Mouse (Mus musculus): Measurements from ENCODE around the gene Chad. TPM values are rescaled to one million over a fixed set of nuclear protein-coding genes. Genes with fewer than 3 reads are reported as not detected.

Chad gene
- polyA plus RNA-seq (2015; fragmentation: Nextera tagmentation; extraction: Ambion mirVana) = 0.34 and 0.54 TPM in 2 replicates

DNA sequence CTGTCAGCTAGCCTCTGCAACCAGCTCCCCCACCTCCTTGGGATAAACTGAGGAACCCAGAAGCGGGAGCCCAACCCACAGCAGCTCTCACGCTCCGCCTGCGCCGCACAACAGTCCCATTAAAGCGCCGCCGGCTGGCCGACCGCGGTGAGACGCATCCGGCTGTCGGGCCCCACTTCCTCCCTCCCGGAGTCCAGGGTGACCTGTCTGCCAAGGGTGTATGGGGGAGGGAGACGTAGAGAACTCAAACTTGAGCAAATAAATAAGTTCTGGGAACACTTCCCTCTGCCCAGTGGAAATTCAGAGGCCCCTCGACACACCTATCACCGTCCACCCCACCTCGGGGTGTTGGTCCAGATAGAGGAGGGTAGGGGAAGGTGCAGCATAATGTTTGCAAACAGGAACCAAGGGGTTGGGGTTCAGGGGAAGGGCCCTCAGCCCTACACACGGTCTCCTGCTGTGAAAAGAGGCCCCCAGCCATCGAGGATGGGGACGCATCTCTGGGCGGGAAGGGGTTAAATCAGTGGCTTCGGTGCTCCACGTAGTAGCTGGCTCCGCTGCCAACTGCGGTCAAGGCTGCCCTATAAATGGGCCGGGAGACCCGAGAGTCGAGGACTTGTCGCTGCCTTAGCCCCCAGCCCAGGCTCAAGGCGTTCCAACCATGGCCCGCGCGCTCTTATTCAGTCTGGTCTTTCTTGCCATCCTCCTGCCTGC lies at the start of gene Chad:
Chad (plus strand) TSS at position 611 of the 714 bp plus-strand sequence.
- Histone ChIP-seq H3K9me3 (no peaks in the 10 kb centered on the region), H3K27ac (replicated peaks) (no peak within 1 kb of the TSS), H3K9ac (peak within 1 kb of the TSS; percentile 32; the same call in 1 of the 2 replicates), H3K36me3 (no peaks in the 10 kb centered on the region), H3K4me2 (peak within 1 kb of the TSS; percentile 54), H3K4me3 (peak within 1 kb of the TSS; percentile 31), H3K4me1 (replicated peaks) (peaks cover 15% of the 10 kb centered on the region), H3K27me3 (peaks cover 27% of the 10 kb centered on the region)
- ATAC-seq (ENCODE audit: low FRiP score, low read depth) = 0 out of 2 replicates have a peak, but pooled peaks have one; percentile 31
- WGBS = 2% methylated on average over 35 of the region's 35 CpGs

- H3K4me2 ChIP-seq = peak within 1 kb of the TSS; percentile 97
- H3K27me3 ChIP-seq = no peaks in the 10 kb centered on the region
- H3K36me3 ChIP-seq = no peaks in the 10 kb centered on the region
- peak; percentile 86 for ATAC-seq (ENCODE audit: low FRiP score, low read depth)
- peak within 1 kb of the TSS; percentile 70 for H3K9ac ChIP-seq
- peak within 1 kb of the TSS; percentile 54 for H3K4me3 ChIP-seq
- H3K4me1 ChIP-seq (replicated peaks) = peaks cover 15% of the 10 kb centered on the region
- peak within 1 kb of the TSS; percentile 42 for H3K27ac ChIP-seq (replicated peaks)
- 1% methylated on average over 42 of the region's 42 CpGs for WGBS
- no peaks in the 10 kb centered on the region for H3K9me3 ChIP-seq
These were observed 43.5 kb upstream of the Chad start, which contains the start of gene Mycbpap for GRCm38 (mm10) chr11:94521219-94521843. Gene Mycbpap, minus strand, starts transcription at chr11:94521742.

DNA sequence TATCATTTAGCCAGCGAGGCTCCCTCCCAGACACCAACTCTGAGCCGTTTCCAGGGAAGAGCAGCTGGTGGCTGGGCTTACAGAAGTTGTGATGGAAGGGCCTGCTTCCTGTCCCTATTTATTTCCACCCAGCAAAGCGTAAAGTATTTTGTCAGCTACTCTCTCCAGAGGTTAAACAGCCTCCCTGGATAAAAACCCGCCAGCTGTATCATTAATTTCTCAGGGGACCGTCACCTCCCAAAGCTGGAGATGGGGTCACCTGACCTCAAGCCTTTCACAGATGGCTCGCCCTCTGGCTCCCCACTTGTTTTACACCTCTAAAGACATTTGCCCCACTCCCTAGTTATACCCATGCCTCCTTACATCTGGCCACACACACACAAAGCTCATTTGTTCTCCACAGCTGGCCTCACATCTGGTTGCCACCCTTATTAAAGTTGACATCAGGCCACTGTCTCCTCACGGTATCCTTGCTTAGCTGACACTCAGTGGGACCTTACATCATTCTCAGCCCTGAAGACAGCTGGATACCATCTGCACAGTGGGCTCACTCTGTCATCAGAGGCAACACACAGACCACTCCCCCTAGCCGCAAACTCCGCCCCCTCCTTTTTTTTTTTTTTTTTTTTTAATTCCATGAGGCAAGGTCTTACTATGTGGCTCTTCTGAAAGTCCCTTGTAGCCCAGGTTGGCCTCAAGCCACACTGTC lies 38.5 kb upstream of the Chad start:
- 31% methylated on average over 9 of the region's 9 CpGs for WGBS
- Histone ChIP-seq H3K36me3 (no peaks in the 10 kb centered on the region), H3K9ac (no peak overlapping the region), H3K4me2 (no peak overlapping the region), H3K27ac (replicated peaks) (no peak overlapping the region), H3K4me1 (replicated peaks) (peaks cover 4% of the 10 kb centered on the region; the same call in 1 of the 2 replicates), H3K9me3 (no peaks in the 10 kb centered on the region), H3K27me3 (no peaks in the 10 kb centered on the region), H3K4me3 (no peak overlapping the region)
- no peak for ATAC-seq (ENCODE audit: low FRiP score, low read depth)

DNA sequence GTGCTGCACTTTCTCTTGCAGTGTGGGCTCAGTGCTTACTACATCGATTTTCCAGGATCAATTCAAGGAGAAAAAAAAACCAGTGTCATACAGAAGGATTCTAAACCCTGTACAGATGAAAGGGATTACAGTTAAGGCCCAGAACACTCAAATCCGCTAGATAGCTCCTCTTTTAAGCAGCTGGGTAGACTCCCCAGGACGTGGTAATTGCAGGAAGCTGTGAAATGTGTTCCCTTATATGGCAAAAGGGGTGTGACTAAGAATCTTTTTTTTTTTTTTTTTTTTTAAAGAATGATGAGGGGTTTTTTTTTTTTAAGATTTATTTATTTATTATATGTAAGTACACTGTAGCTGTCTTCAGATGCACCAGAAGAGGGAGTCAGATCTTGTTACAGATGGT lies 36.0 kb upstream of the Chad start:
- H3K4me3 ChIP-seq = no peak overlapping the region
- 56% methylated on average over 3 of the region's 3 CpGs for WGBS

DNA sequence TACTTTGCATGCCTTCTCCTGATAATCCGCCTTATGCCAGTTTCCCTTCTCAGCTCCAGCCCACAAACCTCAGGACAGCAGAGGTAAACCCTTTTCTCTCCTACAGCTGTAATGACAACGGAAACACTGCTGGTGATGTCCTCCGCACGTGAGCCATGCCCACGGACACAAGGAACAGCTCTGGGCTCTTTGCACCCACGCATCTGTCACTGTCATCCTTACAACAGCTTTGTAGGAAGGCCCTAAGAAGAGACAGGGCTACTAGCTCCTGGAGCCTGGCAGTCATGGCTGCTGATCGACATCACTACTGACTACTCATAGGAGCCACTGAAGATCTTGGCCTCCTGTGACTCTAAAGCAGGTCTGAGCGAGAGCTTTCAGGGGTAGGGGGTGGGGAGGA lies 31.7 kb upstream of the Chad start:
- Histone ChIP-seq H3K9ac (no peak overlapping the region), H3K36me3 (no peaks in the 10 kb centered on the region), H3K9me3 (no peaks in the 10 kb centered on the region), H3K27me3 (no peaks in the 10 kb centered on the region), H3K4me1 (replicated peaks) (no peaks in the 10 kb centered on the region), H3K27ac (replicated peaks) (no peak overlapping the region), H3K4me3 (no peak overlapping the region), H3K4me2 (no peak overlapping the region)
- no peak for ATAC-seq (ENCODE audit: low FRiP score, low read depth)
- 65% methylated on average over 8 of the region's 8 CpGs for WGBS

More for the DNA sequence above, 36.0 kb upstream of the Chad start:
- H3K27me3 ChIP-seq = no peaks in the 10 kb centered on the region
- H3K9me3 ChIP-seq = no peaks in the 10 kb centered on the region
- H3K36me3 ChIP-seq = no peaks in the 10 kb centered on the region
- no peaks in the 10 kb centered on the region for H3K4me1 ChIP-seq (replicated peaks)
- ATAC-seq (ENCODE audit: low FRiP score, low read depth) = no peak
- no peak overlapping the region for H3K27ac ChIP-seq (replicated peaks)
- H3K4me2 ChIP-seq = no peak overlapping the region
- no peak overlapping the region for H3K9ac ChIP-seq

- H3K4me2 ChIP-seq = no peak overlapping the region
- H3K9me3 ChIP-seq = no peaks in the 10 kb centered on the region
- H3K9ac ChIP-seq = no peak overlapping the region
- no peak overlapping the region for H3K4me3 ChIP-seq
- WGBS = 71% methylated on average over 8 of the region's 8 CpGs
- no peak for ATAC-seq (ENCODE audit: low FRiP score, low read depth)
- H3K27me3 ChIP-seq = no peaks in the 10 kb centered on the region
- H3K36me3 ChIP-seq = 0 out of 2 replicates have a peak, but pooled peaks cover 7% of the 10 kb centered on the region
- H3K27ac ChIP-seq (replicated peaks) = no peak overlapping the region
- 0 out of 2 replicates have a peak, but pooled peaks cover 2% of the 10 kb centered on the region for H3K4me1 ChIP-seq (replicated peaks)
These were observed 26.0 kb upstream of the Chad start for GRCm38 (mm10) chr11:94538733-94539292.

- H3K4me1 ChIP-seq (replicated peaks) = 0 out of 2 replicates have a peak, but pooled peaks cover 8% of the 10 kb centered on the region
- no peak overlapping the region for H3K9ac ChIP-seq
- H3K36me3 ChIP-seq = 0 out of 2 replicates have a peak, but pooled peaks cover 7% of the 10 kb centered on the region
- no peaks in the 10 kb centered on the region for H3K27me3 ChIP-seq
- no peak for ATAC-seq (ENCODE audit: low FRiP score, low read depth)
- H3K9me3 ChIP-seq = no peaks in the 10 kb centered on the region
- H3K27ac ChIP-seq (replicated peaks) = no peak overlapping the region
- H3K4me2 ChIP-seq = no peak overlapping the region
- WGBS = 80% methylated on average over 7 of the region's 7 CpGs
- H3K4me3 ChIP-seq = no peak overlapping the region
These were observed 25.1 kb upstream of the Chad start for GRCm38 (mm10) chr11:94539761-94540160.

GRCm38 (mm10) chr11:94542400-94542799 lies 22.4 kb upstream of the Chad start:
- no peak overlapping the region for H3K9ac ChIP-seq
- no peaks in the 10 kb centered on the region for H3K9me3 ChIP-seq
- 89% methylated on average over 4 of the region's 4 CpGs for WGBS
- H3K27ac ChIP-seq (replicated peaks) = no peak overlapping the region
- 0 out of 2 replicates have a peak, but pooled peaks cover 7% of the 10 kb centered on the region for H3K36me3 ChIP-seq
- H3K4me3 ChIP-seq = no peak overlapping the region
- H3K4me1 ChIP-seq (replicated peaks) = 0 out of 2 replicates have a peak, but pooled peaks cover 8% of the 10 kb centered on the region
- ATAC-seq (ENCODE audit: low FRiP score, low read depth) = no peak
- H3K27me3 ChIP-seq = no peaks in the 10 kb centered on the region
- no peak overlapping the region for H3K4me2 ChIP-seq

GRCm38 (mm10) chr11:94543344-94543743 lies 21.5 kb upstream of the Chad start:
- Histone ChIP-seq H3K4me3 (no peak overlapping the region), H3K9ac (no peak overlapping the region), H3K4me1 (replicated peaks) (peaks cover 13% of the 10 kb centered on the region), H3K9me3 (no peaks in the 10 kb centered on the region), H3K36me3 (0 out of 2 replicates have a peak, but pooled peaks cover 7% of the 10 kb centered on the region), H3K27ac (replicated peaks) (no peak overlapping the region), H3K27me3 (no peaks in the 10 kb centered on the region), H3K4me2 (no peak overlapping the region)
- ATAC-seq (ENCODE audit: low FRiP score, low read depth) = no peak
- WGBS = 84% methylated on average over 12 of the region's 12 CpGs

DNA sequence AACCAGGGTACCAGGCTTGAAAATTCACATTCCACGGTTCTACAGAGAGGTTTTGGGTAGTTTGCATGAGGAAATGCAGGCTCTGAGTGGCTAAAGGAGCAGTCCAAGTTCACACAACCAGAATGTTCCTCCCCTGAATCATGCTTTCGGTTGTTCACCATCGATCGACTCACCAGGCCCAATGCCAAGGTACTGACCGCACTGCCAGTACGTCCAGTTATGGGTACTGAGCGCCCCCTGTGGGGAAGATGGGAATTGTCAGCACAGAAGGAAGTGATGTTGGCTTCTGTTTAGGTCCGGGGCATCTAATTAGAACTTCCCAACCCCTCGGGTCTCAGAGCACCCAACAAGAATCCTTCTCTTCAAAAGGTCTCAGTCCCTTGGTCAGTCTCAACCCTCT lies 20.9 kb upstream of the Chad start:
- 0 out of 2 replicates have a peak, but pooled peaks cover 7% of the 10 kb centered on the region for H3K36me3 ChIP-seq
- peak overlapping the region; percentile 29; the same call in 1 of the 2 replicates for H3K4me2 ChIP-seq
- no peaks in the 10 kb centered on the region for H3K9me3 ChIP-seq
- peaks cover 16% of the 10 kb centered on the region for H3K4me1 ChIP-seq (replicated peaks)
- no peak overlapping the region for H3K9ac ChIP-seq
- H3K27ac ChIP-seq (replicated peaks) = no peak overlapping the region
- no peak for ATAC-seq (ENCODE audit: low FRiP score, low read depth)
- 31% methylated on average over 9 of the region's 9 CpGs for WGBS
- H3K4me3 ChIP-seq = no peak overlapping the region
- H3K27me3 ChIP-seq = no peaks in the 10 kb centered on the region

- H3K4me3 ChIP-seq = no peak overlapping the region
- ATAC-seq (ENCODE audit: low FRiP score, low read depth) = no peak
- 49% methylated on average over 18 of the region's 18 CpGs for WGBS
- peak overlapping the region; percentile 29 for H3K4me2 ChIP-seq
- peaks cover 18% of the 10 kb centered on the region for H3K4me1 ChIP-seq (replicated peaks)
- no peak overlapping the region for H3K27ac ChIP-seq (replicated peaks)
- H3K36me3 ChIP-seq = 0 out of 2 replicates have a peak, but pooled peaks cover 4% of the 10 kb centered on the region
- H3K9me3 ChIP-seq = no peaks in the 10 kb centered on the region
- H3K27me3 ChIP-seq = no peaks in the 10 kb centered on the region
- peak overlapping the region; percentile 14; the same call in 1 of the 2 replicates for H3K9ac ChIP-seq
These were observed 20.4 kb upstream of the Chad start for GRCm38 (mm10) chr11:94544422-94544821.

Data from hindbrain, embryonic 15.5 days (tissue).